Mouse (Mus musculus): ENCODE results near the gene Mrpl38. TPM values are rescaled to one million over a fixed set of nuclear protein-coding genes. Genes with fewer than 3 reads are reported as not detected.

The Mrpl38 gene
- polyA plus RNA-seq, 1 experiment, result 121 TPM

DNA sequence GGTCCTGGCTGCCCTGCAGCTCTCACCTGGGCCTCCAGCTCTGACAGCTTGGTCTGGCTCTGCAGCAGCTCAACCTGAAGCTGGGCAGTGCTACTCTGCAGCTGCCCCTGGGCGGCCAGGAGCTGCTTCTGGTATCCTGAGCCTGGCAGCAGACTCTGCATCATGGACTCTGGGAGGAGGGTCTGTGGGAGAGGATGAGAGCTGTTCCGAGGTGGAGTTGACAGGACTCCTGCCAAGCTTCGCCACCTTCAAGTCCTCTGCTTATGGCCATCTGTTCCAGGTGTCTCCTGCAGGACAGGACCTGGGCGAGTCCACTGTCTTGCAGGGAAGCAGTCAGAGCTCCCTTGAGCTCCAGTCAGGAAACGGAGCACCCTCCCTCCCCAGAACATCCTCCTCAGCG, 10.7 kb upstream of the Mrpl38 start:
- Histone ChIP-seq H3K36me3 (ENCODE audit: control insufficient read depth, insufficient read depth) (peaks cover 97% of the 10 kb centered on the region), H3ac (ENCODE audit: control insufficient read depth, insufficient read length, low read depth) (no peak overlapping the region)
- no peak for TF ChIP-seq CTCF (IDR thresholded peaks at IDR 0.05; ENCODE audit: control insufficient read depth, insufficient read depth, insufficient read length)
- TF ChIP-seq MYOG (IDR thresholded peaks at IDR 0.05; ENCODE audit: control insufficient read depth, extremely low read depth, insufficient read length), result no peak
- TF ChIP-seq MAX (IDR thresholded peaks at IDR 0.05), result no peak
- no peak for TF ChIP-seq MYOD1 (IDR thresholded peaks at IDR 0.05; ENCODE audit: control insufficient read depth, insufficient read length, low read depth)
- TF ChIP-seq USF1 (IDR thresholded peaks at IDR 0.05; ENCODE audit: low read depth), result no peak
- no peak for TF ChIP-seq CEBPB (IDR thresholded peaks at IDR 0.05; ENCODE audit: low read depth)
- TF ChIP-seq FOSL1 (IDR thresholded peaks at IDR 0.05; ENCODE audit: insufficient read depth, low read length, poor library complexity, severe bottlenecking), result no peak

DNA sequence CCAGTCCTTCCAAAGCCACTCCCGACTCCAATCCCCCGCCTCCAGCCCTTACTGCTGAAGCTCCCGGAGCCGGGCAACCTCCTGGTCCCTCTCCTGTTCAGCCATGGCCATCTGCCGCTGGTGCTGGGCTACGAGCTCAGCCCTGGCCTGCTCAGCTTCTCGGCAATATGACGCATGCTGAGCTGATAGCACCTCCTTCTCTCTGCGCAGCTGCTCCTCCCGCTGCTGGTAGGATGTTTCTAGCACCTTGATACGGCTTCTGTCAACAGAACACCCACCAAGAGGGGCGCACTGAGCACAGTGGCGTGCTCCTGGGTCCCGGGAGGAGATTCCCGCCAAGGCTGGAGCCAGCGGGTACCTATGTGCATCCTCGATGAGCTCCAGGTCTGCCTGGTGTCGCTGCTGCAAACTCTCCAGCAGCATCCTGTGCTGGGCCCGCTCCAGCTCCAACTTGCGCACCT, 10.1 kb upstream of the Mrpl38 start:
- H3K4me3 ChIP-seq (ENCODE audit: insufficient read depth, poor library complexity, severe bottlenecking), result no peak overlapping the region
- H3K27me3 ChIP-seq (ENCODE audit: control insufficient read depth, insufficient read depth, insufficient read length), result no peaks in the 10 kb centered on the region
- H3K36me3 ChIP-seq (ENCODE audit: control insufficient read depth, insufficient read depth), result peaks cover 97% of the 10 kb centered on the region
- no peaks in the 10 kb centered on the region for H3K79me2 ChIP-seq (ENCODE audit: control insufficient read depth, insufficient read depth)
- H3ac ChIP-seq (ENCODE audit: control insufficient read depth, insufficient read length, low read depth), result no peak overlapping the region
- no peaks in the 10 kb centered on the region for H3K79me3 ChIP-seq (ENCODE audit: low read depth)
- TF ChIP-seq MYOG (IDR thresholded peaks at IDR 0.05; ENCODE audit: control insufficient read depth, extremely low read depth, insufficient read length) (no peak), USF1 (IDR thresholded peaks at IDR 0.05; ENCODE audit: low read depth) (no peak), CTCF (IDR thresholded peaks at IDR 0.05; ENCODE audit: control insufficient read depth, insufficient read depth, insufficient read length) (no peak), MAX (IDR thresholded peaks at IDR 0.05) (no peak), CEBPB (IDR thresholded peaks at IDR 0.05; ENCODE audit: low read depth) (no peak), MYOD1 (IDR thresholded peaks at IDR 0.05; ENCODE audit: control insufficient read depth, insufficient read length, low read depth) (no peak), FOSL1 (IDR thresholded peaks at IDR 0.05; ENCODE audit: insufficient read depth, low read length, poor library complexity, severe bottlenecking) (no peak)

More for the DNA sequence above, 10.7 kb upstream of the Mrpl38 start:
- Histone ChIP-seq H3K79me3 (ENCODE audit: low read depth) (no peaks in the 10 kb centered on the region), H3K27me3 (ENCODE audit: control insufficient read depth, insufficient read depth, insufficient read length) (no peaks in the 10 kb centered on the region), H3K79me2 (ENCODE audit: control insufficient read depth, insufficient read depth) (no peaks in the 10 kb centered on the region), H3K4me3 (ENCODE audit: insufficient read depth, poor library complexity, severe bottlenecking) (no peak overlapping the region)

DNA sequence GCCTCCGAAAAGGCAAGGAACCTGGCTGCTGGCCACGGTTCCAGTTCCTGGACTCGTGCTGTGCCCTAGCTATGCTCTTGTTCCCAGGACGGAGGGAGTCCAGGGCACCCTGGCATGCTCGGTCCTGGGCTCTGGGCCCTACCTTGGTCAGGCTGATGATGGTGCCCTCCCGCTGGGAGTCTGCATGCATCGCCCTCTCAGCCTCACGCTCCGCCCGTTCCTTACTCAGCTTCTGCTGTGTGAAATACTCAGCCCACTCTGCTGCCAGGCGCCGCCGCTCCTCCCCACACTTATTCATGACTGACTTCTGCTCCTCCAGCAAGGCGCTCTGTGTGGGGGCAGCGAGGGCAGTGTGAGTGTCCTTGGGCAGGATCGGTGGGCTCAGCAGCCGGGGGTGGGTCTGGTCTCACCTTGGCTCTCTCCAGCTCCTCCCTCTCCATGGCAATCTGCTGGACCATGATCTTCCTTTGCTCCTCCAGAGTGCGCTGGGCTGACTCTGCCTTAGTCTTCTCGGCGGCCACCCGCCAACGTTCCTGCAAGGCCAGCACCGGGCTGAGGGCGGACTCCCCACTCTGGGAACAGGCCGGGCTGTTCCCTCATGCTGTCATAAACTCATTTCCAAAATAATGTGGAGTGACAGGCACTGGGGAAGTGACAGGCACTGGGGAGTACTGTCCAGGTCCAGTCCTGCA, 7.8 kb upstream of the Mrpl38 start:
- no peaks in the 10 kb centered on the region for H3K27me3 ChIP-seq (ENCODE audit: control insufficient read depth, insufficient read depth, insufficient read length)
- TF ChIP-seq CEBPB (IDR thresholded peaks at IDR 0.05; ENCODE audit: low read depth) (no peak), CTCF (IDR thresholded peaks at IDR 0.05; ENCODE audit: control insufficient read depth, insufficient read depth, insufficient read length) (no peak), MAX (IDR thresholded peaks at IDR 0.05) (no peak), MYOD1 (IDR thresholded peaks at IDR 0.05; ENCODE audit: control insufficient read depth, insufficient read length, low read depth) (no peak), USF1 (IDR thresholded peaks at IDR 0.05; ENCODE audit: low read depth) (no peak), MYOG (IDR thresholded peaks at IDR 0.05; ENCODE audit: control insufficient read depth, extremely low read depth, insufficient read length) (no peak), FOSL1 (IDR thresholded peaks at IDR 0.05; ENCODE audit: insufficient read depth, low read length, poor library complexity, severe bottlenecking) (no peak)
- H3K79me2 ChIP-seq (ENCODE audit: control insufficient read depth, insufficient read depth), result no peaks in the 10 kb centered on the region
- H3K36me3 ChIP-seq (ENCODE audit: control insufficient read depth, insufficient read depth), result peaks cover 97% of the 10 kb centered on the region
- no peaks in the 10 kb centered on the region for H3K79me3 ChIP-seq (ENCODE audit: low read depth)
- no peak overlapping the region for H3ac ChIP-seq (ENCODE audit: control insufficient read depth, insufficient read length, low read depth)
- no peak overlapping the region for H3K4me3 ChIP-seq (ENCODE audit: insufficient read depth, poor library complexity, severe bottlenecking)

DNA sequence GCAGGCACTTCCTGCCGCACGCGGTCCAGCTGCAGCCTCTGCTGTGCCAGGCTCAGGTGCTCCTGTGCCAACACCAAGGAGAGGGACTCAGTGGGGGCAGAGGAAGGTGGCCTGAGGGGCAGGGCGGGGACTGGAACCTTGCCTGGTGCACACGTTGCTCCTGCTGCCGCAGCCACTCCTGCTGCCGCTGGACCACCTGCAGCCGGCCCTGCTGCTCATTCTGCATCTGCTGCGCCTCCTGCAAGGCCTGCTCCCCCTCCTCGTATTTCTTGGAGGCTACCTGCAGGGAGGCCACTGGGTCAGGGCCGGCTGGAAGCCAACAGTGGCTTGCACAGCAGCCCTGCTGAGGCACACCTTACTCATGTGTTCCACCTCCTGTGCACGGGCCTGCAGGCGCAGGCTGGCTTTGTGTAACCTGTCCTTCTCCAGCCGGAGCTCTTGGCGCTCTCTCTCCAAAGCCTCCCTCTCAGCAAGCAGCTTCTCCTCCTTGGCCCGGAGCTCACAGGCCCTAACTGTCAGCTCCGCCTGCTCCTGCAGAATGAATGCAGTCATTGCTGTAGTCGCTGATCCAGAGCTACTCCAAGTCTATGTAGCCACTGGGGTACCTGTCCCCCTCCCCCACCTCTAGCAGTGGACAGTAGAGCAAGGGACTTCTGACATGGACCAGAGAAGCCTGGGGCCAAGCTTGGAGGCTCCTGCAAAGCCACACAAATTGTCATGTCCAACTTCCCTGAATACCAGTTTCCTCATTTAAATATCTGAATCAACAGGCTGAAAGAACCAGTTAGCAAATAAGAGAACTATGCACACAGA, 7.0 kb upstream of the Mrpl38 start:
- Histone ChIP-seq H3K4me3 (ENCODE audit: insufficient read depth, poor library complexity, severe bottlenecking) (no peak overlapping the region), H3K36me3 (ENCODE audit: control insufficient read depth, insufficient read depth) (peaks cover 93% of the 10 kb centered on the region), H3ac (ENCODE audit: control insufficient read depth, insufficient read length, low read depth) (no peak overlapping the region), H3K79me2 (ENCODE audit: control insufficient read depth, insufficient read depth) (no peaks in the 10 kb centered on the region), H3K79me3 (ENCODE audit: low read depth) (no peaks in the 10 kb centered on the region), H3K27me3 (ENCODE audit: control insufficient read depth, insufficient read depth, insufficient read length) (no peaks in the 10 kb centered on the region)
- TF ChIP-seq MYOG (IDR thresholded peaks at IDR 0.05; ENCODE audit: control insufficient read depth, extremely low read depth, insufficient read length), result no peak
- TF ChIP-seq CTCF (IDR thresholded peaks at IDR 0.05; ENCODE audit: control insufficient read depth, insufficient read depth, insufficient read length), result no peak
- TF ChIP-seq FOSL1 (IDR thresholded peaks at IDR 0.05; ENCODE audit: insufficient read depth, low read length, poor library complexity, severe bottlenecking), result no peak
- no peak for TF ChIP-seq CEBPB (IDR thresholded peaks at IDR 0.05; ENCODE audit: low read depth)
- no peak for TF ChIP-seq MYOD1 (IDR thresholded peaks at IDR 0.05; ENCODE audit: control insufficient read depth, insufficient read length, low read depth)
- TF ChIP-seq MAX (IDR thresholded peaks at IDR 0.05), result no peak
- no peak for TF ChIP-seq USF1 (IDR thresholded peaks at IDR 0.05; ENCODE audit: low read depth)

DNA sequence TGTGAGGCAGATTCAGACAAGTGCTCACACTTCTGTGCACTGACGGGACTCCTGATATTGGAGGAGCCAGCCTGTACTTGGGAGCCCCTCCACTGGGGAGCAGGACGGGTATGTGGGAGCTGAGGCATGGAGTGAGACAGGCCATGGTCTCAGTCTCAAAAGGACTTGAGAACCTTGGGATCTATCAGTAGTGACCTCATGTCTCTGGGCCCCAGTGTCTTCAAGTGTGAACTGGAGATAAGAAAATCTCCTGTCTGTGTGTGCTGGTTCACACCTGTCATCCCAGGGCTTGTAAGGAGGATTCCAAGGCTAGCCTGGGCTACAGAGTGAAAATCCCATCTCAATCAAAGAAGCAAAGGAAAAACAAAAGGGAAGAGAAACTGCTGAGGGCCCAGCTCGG, 4.8 kb upstream of the Mrpl38 start:
- Histone ChIP-seq H3ac (ENCODE audit: control insufficient read depth, insufficient read length, low read depth) (no peak overlapping the region), H3K79me3 (ENCODE audit: low read depth) (no peaks in the 10 kb centered on the region), H3K4me3 (ENCODE audit: insufficient read depth, poor library complexity, severe bottlenecking) (no peak overlapping the region), H3K36me3 (ENCODE audit: control insufficient read depth, insufficient read depth) (peaks cover 73% of the 10 kb centered on the region), H3K79me2 (ENCODE audit: control insufficient read depth, insufficient read depth) (peaks cover 2% of the 10 kb centered on the region), H3K27me3 (ENCODE audit: control insufficient read depth, insufficient read depth, insufficient read length) (no peaks in the 10 kb centered on the region)
- TF ChIP-seq CEBPB (IDR thresholded peaks at IDR 0.05; ENCODE audit: low read depth) (no peak), MYOD1 (IDR thresholded peaks at IDR 0.05; ENCODE audit: control insufficient read depth, insufficient read length, low read depth) (no peak), MAX (IDR thresholded peaks at IDR 0.05) (no peak), USF1 (IDR thresholded peaks at IDR 0.05; ENCODE audit: low read depth) (no peak), FOSL1 (IDR thresholded peaks at IDR 0.05; ENCODE audit: insufficient read depth, low read length, poor library complexity, severe bottlenecking) (no peak), MYOG (IDR thresholded peaks at IDR 0.05; ENCODE audit: control insufficient read depth, extremely low read depth, insufficient read length) (no peak), CTCF (IDR thresholded peaks at IDR 0.05; ENCODE audit: control insufficient read depth, insufficient read depth, insufficient read length) (no peak)
